Mouse (Mus musculus) heart, adult 2 months (tissue): ENCODE results near the gene Rps6ka3. TPM values are rescaled to one million over a fixed set of nuclear protein-coding genes. Genes with fewer than 3 reads are reported as not detected.
A peak's percentile ranks its signal among the peaks of the same experiment; 100 is the strongest.

Source experiments
- DNase-seq, 2 experiments: peaks; one replicate each; pipeline ENCODE4 v3.0.0; 2021
- H3K27ac ChIP-seq: fragments of 200-600 bp; 2 replicates; pipeline ENCODE4 v1.8.1; 2022
- H3K27me3 ChIP-seq: fragments of 200-500 bp; 2 replicates; pipeline ENCODE4 v1.6.1; 2012; ENCODE audit warnings: mild to moderate bottlenecking, low read length, inconsistent platforms, mixed read lengths; ENCODE audit not compliant: control insufficient read depth, insufficient read depth
- H3K36me3 ChIP-seq: fragments of 200-500 bp; 2 replicates; pipeline ENCODE4 v1.6.1; 2012; ENCODE audit warnings: low read length, inconsistent platforms; ENCODE audit not compliant: control insufficient read depth, insufficient read depth
- H3K4me1 ChIP-seq: fragments of 200-500 bp; 2 replicates; pipeline ENCODE4 v1.6.1; 2011; ENCODE audit warnings: low read length; ENCODE audit not compliant: control insufficient read depth, insufficient read depth
- H3K4me3 ChIP-seq: fragments of 200-600 bp; 2 replicates; pipeline ENCODE4 v1.8.1; 2022
- H3K79me2 ChIP-seq: fragments of 200-500 bp; replicated peaks from 2 replicates; pipeline ENCODE4 v1.6.1; 2012; ENCODE audit warnings: mild to moderate bottlenecking, inconsistent platforms, low read length, moderate library complexity, mixed read lengths; ENCODE audit not compliant: control insufficient read depth, insufficient read depth
- H3K9ac ChIP-seq: fragments of 200-500 bp; 2 replicates; pipeline ENCODE4 v1.6.1; 2012; ENCODE audit warnings: low read depth, mild to moderate bottlenecking, control low read depth, inconsistent platforms, low read length, mixed read lengths
- CTCF ChIP-seq: fragments of 200-600 bp; IDR thresholded peaks from 2 replicates; pipeline ENCODE4 v1.8.1; 2022; ENCODE audit warnings: antibody characterized with exemption, mild to moderate bottlenecking, moderate library complexity
- EP300 ChIP-seq: fragments of 200-500 bp; IDR thresholded peaks from 2 replicates; pipeline ENCODE4 v1.6.1; 2011; ENCODE audit warnings: low read depth, low read length, control low read depth; ENCODE audit not compliant: insufficient read depth
- POLR2A ChIP-seq: fragments of 200-500 bp; IDR thresholded peaks from 2 replicates; pipeline ENCODE4 v1.6.1; 2011; ENCODE audit warnings: mild to moderate bottlenecking, low read depth, low read length, control low read depth; ENCODE audit not compliant: insufficient read depth
- WGBS: fragments of 180-500 bp; shearing (Covaris S2); methylation state at CpG from one replicate; pipeline ENCODE4 v1.1.7; 2018; 5-methylcytosine and 5-hydroxymethylcytosine counted together
- intact Hi-C: fragments of 180-260 bp; cut with DNase I; formaldehyde crosslinking; loops from one replicate; pipeline ENCODE4 v1.15.1; 2025
- polyA plus RNA-seq: library from polyadenylated mRNA; depleted of rRNA; stranded (reverse); fragments of >200 nt; gene quantifications from 2 replicates; pipeline ENCODE4 v1.2.3, GENCODE M21; 2012
- total RNA-seq, 2 experiments: library from RNA; stranded (reverse); gene quantifications; 2 replicates each; pipeline ENCODE4 v1.2.3; 2021

Gene Rps6ka3
- total and polyA plus RNA-seq, 3 experiments = 9.5 to 33.3 (median 30.7) TPM

GRCm38 (mm10) chrX:159371831-159372752, 162.0 kb downstream of the Rps6ka3 start, which contains the start of gene Eif1ax:
Gene Eif1ax, plus strand, starts transcription at chrX:159372178.
- no peaks in the 10 kb centered on the region for H3K36me3 ChIP-seq
- peak within 1 kb of the TSS; percentile 96 for H3K9ac ChIP-seq
- WGBS = 21% methylated on average over 55 of the region's 76 CpGs
- no peaks in the 10 kb centered on the region for H3K27me3 ChIP-seq
- no peaks in the 10 kb centered on the region for H3K79me2 ChIP-seq
- intact Hi-C loops = loop anchor here (5.0 to 10.0 kb wide), 2 partner anchors 160 to 763 kb away; partner anchors contain the start of gene Pdha1
- H3K27ac ChIP-seq = peak within 1 kb of the TSS; percentile 77
- peak within 1 kb of the TSS; percentile 71 for H3K4me3 ChIP-seq
- peak; percentile 79 to 88 for DNase-seq
- peak; percentile 59 for TF ChIP-seq POLR2A
- peak; percentile 30 for TF ChIP-seq CTCF
- TF ChIP-seq EP300 = no peak
- H3K4me1 ChIP-seq = no peaks in the 10 kb centered on the region; the same call in 1 of the 2 replicates

GRCm38 (mm10) chrX:159372753-159373144, 162.6 kb downstream of the Rps6ka3 start:
- peak overlapping the region; percentile 96; the same call in 1 of the 2 replicates for H3K9ac ChIP-seq
- 25% methylated on average over 9 of the region's 9 CpGs for WGBS
- H3K4me1 ChIP-seq = no peaks in the 10 kb centered on the region; the same call in 1 of the 2 replicates
- peak overlapping the region; percentile 77 for H3K27ac ChIP-seq
- TF ChIP-seq CTCF (no peak), EP300 (no peak), POLR2A (no peak)
- H3K36me3 ChIP-seq = no peaks in the 10 kb centered on the region
- no peaks in the 10 kb centered on the region for H3K79me2 ChIP-seq
- DNase-seq = no peak
- H3K27me3 ChIP-seq = no peaks in the 10 kb centered on the region
- intact Hi-C loops = loop anchor here (5.0 to 10.0 kb wide), 2 partner anchors 160 to 762 kb away; partner anchors contain the start of gene Pdha1
- peak overlapping the region; percentile 71 for H3K4me3 ChIP-seq

- intact Hi-C loops = no loop called here
- Histone ChIP-seq H3K4me1 (no peaks in the 10 kb centered on the region), H3K27ac (no peak overlapping the region), H3K27me3 (no peaks in the 10 kb centered on the region), H3K79me2 (no peaks in the 10 kb centered on the region), H3K9ac (no peak overlapping the region), H3K36me3 (no peaks in the 10 kb centered on the region; the same call in 1 of the 2 replicates), H3K4me3 (no peak overlapping the region)
- no peak for DNase-seq
- WGBS = 38% methylated on average over 9 of the region's 9 CpGs
- TF ChIP-seq CTCF (no peak), POLR2A (no peak), EP300 (no peak)
These were observed 177.0 kb downstream of the Rps6ka3 start for GRCm38 (mm10) chrX:159387105-159387504.

DNA sequence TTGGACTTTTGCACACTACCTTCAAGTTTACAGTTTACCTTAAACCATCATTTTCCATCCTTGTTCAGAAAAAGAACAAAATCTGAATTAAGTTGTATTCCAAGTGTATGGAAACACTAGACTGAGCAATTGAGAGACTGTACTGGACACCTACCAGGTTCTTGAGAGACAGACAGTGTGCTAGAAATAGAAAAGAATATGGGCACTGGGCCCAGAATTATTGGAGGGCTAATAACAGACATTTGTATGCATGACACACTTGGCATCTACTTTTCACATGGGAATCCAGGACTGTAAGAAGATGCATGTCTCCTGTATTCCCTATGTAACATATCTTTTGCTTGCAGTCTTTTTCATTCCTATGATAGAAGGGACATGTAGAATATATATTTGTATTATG, 178.8 kb downstream of the Rps6ka3 start:
- no peak overlapping the region for H3K4me3 ChIP-seq
- H3K9ac ChIP-seq = no peak overlapping the region
- H3K27ac ChIP-seq = no peak overlapping the region
- no peaks in the 10 kb centered on the region for H3K27me3 ChIP-seq
- intact Hi-C loops = no loop called here
- DNase-seq = no peak
- H3K4me1 ChIP-seq = no peaks in the 10 kb centered on the region
- TF ChIP-seq CTCF (no peak), EP300 (no peak), POLR2A (no peak)
- no peaks in the 10 kb centered on the region for H3K79me2 ChIP-seq
- H3K36me3 ChIP-seq = no peaks in the 10 kb centered on the region; the same call in 1 of the 2 replicates

- Histone ChIP-seq H3K79me2 (no peaks in the 10 kb centered on the region), H3K27ac (no peak overlapping the region), H3K9ac (no peak overlapping the region), H3K4me1 (no peaks in the 10 kb centered on the region), H3K27me3 (no peaks in the 10 kb centered on the region), H3K36me3 (no peaks in the 10 kb centered on the region), H3K4me3 (no peak overlapping the region)
- no peak for DNase-seq
- intact Hi-C loops = no loop called here
- 70% methylated on average over 6 of the region's 6 CpGs for WGBS
- TF ChIP-seq CTCF (no peak), EP300 (no peak), POLR2A (no peak)
These were observed 180.3 kb downstream of the Rps6ka3 start for GRCm38 (mm10) chrX:159390347-159390962.

GRCm38 (mm10) chrX:159391239-159391638, 181.1 kb downstream of the Rps6ka3 start:
- Histone ChIP-seq H3K36me3 (no peaks in the 10 kb centered on the region), H3K79me2 (no peaks in the 10 kb centered on the region), H3K4me1 (no peaks in the 10 kb centered on the region), H3K4me3 (no peak overlapping the region), H3K9ac (no peak overlapping the region), H3K27me3 (no peaks in the 10 kb centered on the region), H3K27ac (no peak overlapping the region)
- DNase-seq = no peak
- WGBS = 66% methylated on average over 3 of the region's 3 CpGs
- intact Hi-C loops = no loop called here
- no peak for TF ChIP-seq CTCF
- TF ChIP-seq EP300 = no peak
- no peak for TF ChIP-seq POLR2A
